Comparison of ENCODE assay signal across 8 mouse cellular contexts in genomic region chr12:27060899-27061762, GRCm38 (mm10).
A peak's percentile ranks its signal among the peaks of the same experiment; 100 is the strongest.
DNase-seq lines count a peak whose midpoint lies in the region; ATAC-seq lines count a peak whose summit lies in the region.

No protein-coding gene starts in this region.

- DNase-seq in kidney, postnatal 10 days: peak; percentile 27
- no peak for DNase-seq in kidney, postnatal 36 days
- peak; percentile 53 for DNase-seq in hindbrain, embryonic 14.5 days (ENCODE audit: low spot score)
- no peak for DNase-seq in testis, postnatal 10 days (ENCODE audit: low spot score)

- peaks cover 20% of the 10 kb centered on the region for H3K4me1 ChIP-seq in embryonic facial prominence, embryonic 15.5 days
- peaks cover 60% of the 10 kb centered on the region for H3K4me1 ChIP-seq in hindbrain, embryonic 14.5 days (replicated peaks; ENCODE audit: control insufficient read depth, insufficient read depth, low read length)
- peaks cover 21% of the 10 kb centered on the region for H3K4me1 ChIP-seq in liver, embryonic 12.5 days
- H3K4me1 ChIP-seq in stomach, embryonic 16.5 days (ENCODE audit: control insufficient read depth, insufficient read depth, low read length): peaks cover 11% of the 10 kb centered on the region

- 8% methylated on average over 17 of the region's 17 CpGs for WGBS in embryonic facial prominence, embryonic 15.5 days
- WGBS in hindbrain, embryonic 14.5 days: 3% methylated on average over 17 of the region's 17 CpGs
- 25% methylated on average over 17 of the region's 17 CpGs for WGBS in liver, embryonic 12.5 days (ENCODE audit: insufficient replicate concordance)
- 16% methylated on average over 17 of the region's 17 CpGs for WGBS in stomach, embryonic 16.5 days

- peak overlapping the region; percentile 48 for H3K4me2 ChIP-seq in embryonic facial prominence, embryonic 15.5 days (replicated peaks)
- H3K4me2 ChIP-seq in hindbrain, embryonic 14.5 days (replicated peaks): peak overlapping the region; percentile 55
- peak overlapping the region; percentile 57 for H3K4me2 ChIP-seq in liver, embryonic 12.5 days
- H3K4me2 ChIP-seq in stomach, embryonic 16.5 days (ENCODE audit: low read depth, low read length): peak overlapping the region; percentile 54

- H3K27ac ChIP-seq in embryonic facial prominence, embryonic 15.5 days (replicated peaks): peak overlapping the region; percentile 40
- H3K27ac ChIP-seq in hindbrain, embryonic 14.5 days: peak overlapping the region; percentile 97
- no peak overlapping the region for H3K27ac ChIP-seq in liver, embryonic 12.5 days
- no peak overlapping the region; the same call in 1 of the 2 replicates for H3K27ac ChIP-seq in stomach, embryonic 16.5 days (ENCODE audit: low read length)

- peak; percentile 55 for ATAC-seq in embryonic facial prominence, embryonic 15.5 days (ENCODE audit: insufficient number of reproducible peaks, low FRiP score, low TSS enrichment, low read depth)
- peak; percentile 67 for ATAC-seq in hindbrain, embryonic 14.5 days (ENCODE audit: low FRiP score)
- peak; percentile 85 for ATAC-seq in liver, embryonic 12.5 days
- peak; percentile 21; the same call in 1 of the 2 replicates for ATAC-seq in stomach, embryonic 16.5 days (ENCODE audit: insufficient read depth, low FRiP score)
- no peak for ATAC-seq in CD4-positive, CD25-positive, alpha-beta regulatory T cell, adult 4 months

- no peaks in the 10 kb centered on the region for H3K36me3 ChIP-seq in embryonic facial prominence, embryonic 15.5 days
- H3K36me3 ChIP-seq in hindbrain, embryonic 14.5 days (replicated peaks; ENCODE audit: control insufficient read depth, insufficient read depth): no peaks in the 10 kb centered on the region
- H3K36me3 ChIP-seq in liver, embryonic 12.5 days: no peaks in the 10 kb centered on the region
- no peaks in the 10 kb centered on the region for H3K36me3 ChIP-seq in stomach, embryonic 16.5 days (ENCODE audit: control insufficient read depth, insufficient read depth, low read length)

- no peak overlapping the region for H3K9ac ChIP-seq in embryonic facial prominence, embryonic 15.5 days
- H3K9ac ChIP-seq in hindbrain, embryonic 14.5 days: peak overlapping the region; percentile 61
- no peak overlapping the region for H3K9ac ChIP-seq in liver, embryonic 12.5 days
- H3K9ac ChIP-seq in stomach, embryonic 16.5 days (ENCODE audit: low read length): no peak overlapping the region

- H3K27me3 ChIP-seq in embryonic facial prominence, embryonic 15.5 days: no peaks in the 10 kb centered on the region
- no peaks in the 10 kb centered on the region for H3K27me3 ChIP-seq in hindbrain, embryonic 14.5 days (ENCODE audit: control insufficient read depth, insufficient read depth, low read length)
- H3K27me3 ChIP-seq in liver, embryonic 12.5 days (replicated peaks): no peaks in the 10 kb centered on the region
- H3K27me3 ChIP-seq in stomach, embryonic 16.5 days (ENCODE audit: control insufficient read depth, insufficient read depth, low read length): no peaks in the 10 kb centered on the region

- H3K9me3 ChIP-seq in embryonic facial prominence, embryonic 15.5 days (replicated peaks): no peaks in the 10 kb centered on the region
- H3K9me3 ChIP-seq in hindbrain, embryonic 14.5 days (ENCODE audit: control insufficient read depth, low read length): no peaks in the 10 kb centered on the region
- no peaks in the 10 kb centered on the region for H3K9me3 ChIP-seq in liver, embryonic 12.5 days (replicated peaks)
- H3K9me3 ChIP-seq in stomach, embryonic 16.5 days (replicated peaks; ENCODE audit: control insufficient read depth, low read length): no peaks in the 10 kb centered on the region

- peak overlapping the region; percentile 6; the same call in 1 of the 2 replicates for H3K4me3 ChIP-seq in embryonic facial prominence, embryonic 15.5 days (replicated peaks)
- no peak overlapping the region for H3K4me3 ChIP-seq in hindbrain, embryonic 14.5 days (replicated peaks; ENCODE audit: low read length)
- no peak overlapping the region for H3K4me3 ChIP-seq in liver, embryonic 12.5 days
- no peak overlapping the region for H3K4me3 ChIP-seq in stomach, embryonic 16.5 days (replicated peaks; ENCODE audit: low read length)

Comparison
In these comparisons a context has a peak if more than half of its experiments do, and no peak if none do; other contexts are left out.
1. DNase-seq: peak in kidney, postnatal 10 days (single experiment) and hindbrain, embryonic 14.5 days (single experiment); none in kidney, postnatal 36 days (0 of 2) and testis, postnatal 10 days (single experiment).
2. H3K27ac ChIP-seq: peak in embryonic facial prominence, embryonic 15.5 days (single experiment) and hindbrain, embryonic 14.5 days (single experiment); none in liver, embryonic 12.5 days (single experiment) and stomach, embryonic 16.5 days (single experiment).
3. Peak in every context shown above with its lines, with median percentiles within 50 percentile points of each other: H3K4me2 ChIP-seq.